Mouse (Mus musculus): ENCODE measurements around the gene Tex2.
A peak's percentile ranks its signal among the peaks of the same experiment; 100 is the strongest.
"Not testable (repeated sequence)": the region's sequence is repeated elsewhere in the genome, so short reads cannot be mapped to it uniquely, and the experiment has no call there.

The Tex2 gene

GRCm38 (mm10) chr11:106612961-106613637 lies at the start of gene Tex2:
Gene Tex2, minus strand, starts transcription at chr11:106613423.
- DNase-seq: peak; percentile 99

GRCm38 (mm10) chr11:106662634-106663407 lies 49.6 kb upstream of the Tex2 start:
- no peak for DNase-seq

GRCm38 (mm10) chr11:106660453-106661081 lies 47.3 kb upstream of the Tex2 start:
- DNase-seq: peak; percentile 56

- DNase-seq: peak; percentile 63
Observed at GRCm38 (mm10) chr11:106659598-106660295, 46.5 kb upstream of the Tex2 start.

GRCm38 (mm10) chr11:106658051-106658880 lies 45.0 kb upstream of the Tex2 start:
- DNase-seq: peak; percentile 89

- DNase-seq: not testable (repeated sequence)
Observed at GRCm38 (mm10) chr11:106656896-106657498, 43.8 kb upstream of the Tex2 start.

- DNase-seq: peak; percentile 86
Observed at GRCm38 (mm10) chr11:106648347-106648746, 35.1 kb upstream of the Tex2 start.

- no peak for DNase-seq
Observed at GRCm38 (mm10) chr11:106642966-106643637, 29.9 kb upstream of the Tex2 start.

GRCm38 (mm10) chr11:106641580-106641979 lies 28.4 kb upstream of the Tex2 start:
- DNase-seq: no peak

- peak; percentile 43 for DNase-seq
Observed at GRCm38 (mm10) chr11:106640059-106640458, 26.8 kb upstream of the Tex2 start.

- DNase-seq: peak; percentile 30
Observed at GRCm38 (mm10) chr11:106639356-106639692, 26.1 kb upstream of the Tex2 start.

- no peak for DNase-seq
Observed at GRCm38 (mm10) chr11:106638551-106639355, 25.5 kb upstream of the Tex2 start.

GRCm38 (mm10) chr11:106637754-106638153 lies 24.5 kb upstream of the Tex2 start:
- peak; percentile 34 for DNase-seq

GRCm38 (mm10) chr11:106635946-106636345 lies 22.7 kb upstream of the Tex2 start:
- no peak for DNase-seq

- not testable (repeated sequence) for DNase-seq
Observed at GRCm38 (mm10) chr11:106634175-106634574, 21.0 kb upstream of the Tex2 start.

- DNase-seq: no peak
Observed at GRCm38 (mm10) chr11:106633456-106633855, 20.2 kb upstream of the Tex2 start.

- peak; percentile 86 for DNase-seq
Observed at GRCm38 (mm10) chr11:106627692-106628091, 14.5 kb upstream of the Tex2 start.

GRCm38 (mm10) chr11:106625577-106625976 lies 12.4 kb upstream of the Tex2 start:
- no peak for DNase-seq

GRCm38 (mm10) chr11:106623629-106624028 lies 10.4 kb upstream of the Tex2 start:
- DNase-seq: no peak

- no peak for DNase-seq
Observed at GRCm38 (mm10) chr11:106622056-106622455, 8.8 kb upstream of the Tex2 start.

Data from kidney, postnatal 10 days (tissue).